ENCODE assay signal across 10 mouse cellular contexts in genomic region chr9:122476356-122476755, GRCm38 (mm10).
DNase-seq lines count a peak whose midpoint lies in the region; ATAC-seq lines count a peak whose summit lies in the region.
"Had no signal": no experiment of that assay in that cellular context is flagged by ENCODE, and none has a peak within 500 bp of the region (broad histone marks: within the 10 kb centered on the region; RNA-seq: fewer than 3 reads in every experiment).

No protein-coding gene starts in this region.

- H3K4me3 ChIP-seq in hindbrain, embryonic 10.5 days: no peak overlapping the region
- H3K4me3 ChIP-seq in hindbrain, embryonic 13.5 days: no peak overlapping the region
- no peak overlapping the region for H3K4me3 ChIP-seq in limb, embryonic 11.5 days (ENCODE audit: low read depth, low read length)
- H3K4me3 ChIP-seq: liver, embryonic 13.5 days; stomach, embryonic 15.5 days had no signal

- H3K9me3 ChIP-seq in hindbrain, embryonic 10.5 days: no peaks in the 10 kb centered on the region
- H3K9me3 ChIP-seq in hindbrain, embryonic 13.5 days: no peaks in the 10 kb centered on the region
- H3K9me3 ChIP-seq in limb, embryonic 11.5 days (ENCODE audit: control insufficient read depth, low read length): no peaks in the 10 kb centered on the region
- H3K9me3 ChIP-seq: stomach, embryonic 15.5 days had no signal

- H3K9ac ChIP-seq in hindbrain, embryonic 13.5 days: no peak overlapping the region
- H3K9ac ChIP-seq in limb, embryonic 11.5 days (ENCODE audit: low read length): no peak overlapping the region
- H3K9ac ChIP-seq: liver, embryonic 13.5 days; stomach, embryonic 15.5 days had no signal

- no peaks in the 10 kb centered on the region for H3K27me3 ChIP-seq in hindbrain, embryonic 10.5 days (ENCODE audit: insufficient read depth, poor library complexity, severe bottlenecking)
- no peaks in the 10 kb centered on the region for H3K27me3 ChIP-seq in hindbrain, embryonic 13.5 days
- H3K27me3 ChIP-seq in limb, embryonic 11.5 days (ENCODE audit: control insufficient read depth, insufficient read depth, low read length): no peaks in the 10 kb centered on the region
- H3K27me3 ChIP-seq: liver, embryonic 13.5 days; stomach, embryonic 15.5 days had no signal

- ATAC-seq in hindbrain, embryonic 13.5 days (ENCODE audit: low FRiP score): no peak
- ATAC-seq in frontal cortex, adult (ENCODE audit: low TSS enrichment): peak; percentile 70
- no peak for ATAC-seq in limb, embryonic 11.5 days (ENCODE audit: insufficient number of reproducible peaks, low FRiP score, low TSS enrichment, low read depth)
- no peak for ATAC-seq in erythroid progenitor cell, adult 5-6 weeks (replicated peaks; ENCODE audit: low FRiP score, poor library complexity, severe bottlenecking)

- no peak overlapping the region for H3K27ac ChIP-seq in hindbrain, embryonic 10.5 days
- no peak overlapping the region for H3K27ac ChIP-seq in hindbrain, embryonic 13.5 days
- no peak overlapping the region for H3K27ac ChIP-seq in limb, embryonic 11.5 days (replicated peaks; ENCODE audit: low read depth, low read length)
- H3K27ac ChIP-seq: liver, embryonic 13.5 days; stomach, embryonic 15.5 days had no signal

- 0 out of 2 replicates have a peak, but pooled peaks cover 2% of the 10 kb centered on the region for H3K4me1 ChIP-seq in hindbrain, embryonic 10.5 days (replicated peaks)
- no peaks in the 10 kb centered on the region for H3K4me1 ChIP-seq in hindbrain, embryonic 13.5 days (replicated peaks)
- no peaks in the 10 kb centered on the region for H3K4me1 ChIP-seq in limb, embryonic 11.5 days (ENCODE audit: control insufficient read depth, insufficient read depth, low read length)
- H3K4me1 ChIP-seq: stomach, embryonic 15.5 days had no signal

- H3K4me2 ChIP-seq in hindbrain, embryonic 13.5 days: no peak overlapping the region
- no peak overlapping the region for H3K4me2 ChIP-seq in limb, embryonic 11.5 days (ENCODE audit: low read depth, severe bottlenecking)
- H3K4me2 ChIP-seq: liver, embryonic 13.5 days; stomach, embryonic 15.5 days had no signal

- peak; percentile 49 for DNase-seq in hindbrain, embryonic 10.5 days (ENCODE audit: low spot score)
- DNase-seq in ES-CJ7 (ENCODE audit: low read depth, low spot score): peak; percentile 56
- DNase-seq in adrenal gland, postnatal 25 days: peak; percentile 32
- peak; percentile 57 for DNase-seq in limb, embryonic 11.5 days (ENCODE audit: low spot score)
- DNase-seq in retina, postnatal 7 days (ENCODE audit: low read depth, low spot score): peak; percentile 42
- DNase-seq: liver, embryonic 13.5 days had no signal

- no peaks in the 10 kb centered on the region for H3K36me3 ChIP-seq in hindbrain, embryonic 10.5 days
- H3K36me3 ChIP-seq in hindbrain, embryonic 13.5 days: no peaks in the 10 kb centered on the region
- H3K36me3 ChIP-seq in limb, embryonic 11.5 days (ENCODE audit: control insufficient read depth, insufficient read depth, low read length): no peaks in the 10 kb centered on the region
- H3K36me3 ChIP-seq: liver, embryonic 13.5 days; stomach, embryonic 15.5 days had no signal

- 59% methylated on average over 3 of the region's 3 CpGs for WGBS in hindbrain, embryonic 10.5 days
- WGBS in hindbrain, embryonic 13.5 days: 56% methylated on average over 3 of the region's 3 CpGs
- WGBS in limb, embryonic 11.5 days: 59% methylated on average over 3 of the region's 3 CpGs
